Mouse (Mus musculus) myocyte (in vitro differentiated cells): Measurements from ENCODE around the gene Mfsd4a.

Source experiments
- CEBPB ChIP-seq: IDR thresholded peaks from 2 replicates; pipeline ENCODE4 v1.6.1; 2011; ENCODE audit warnings: mild to moderate bottlenecking, moderate library complexity; ENCODE audit not compliant: poor library complexity, insufficient read depth, severe bottlenecking
- E2F4 ChIP-seq: IDR thresholded peaks from one replicate; pipeline ENCODE4 v1.6.1; 2011; ENCODE audit warnings: mild to moderate bottlenecking, control low read depth, moderate library complexity; ENCODE audit not compliant: insufficient read depth
- MAX ChIP-seq: IDR thresholded peaks from one replicate; pipeline ENCODE4 v1.6.1; 2011; ENCODE audit warnings: low read depth, mild to moderate bottlenecking, control low read depth
- MYOD1 ChIP-seq, 3 experiments: IDR thresholded peaks; one replicate each; pipeline ENCODE4 v1.6.1; 2011; ENCODE audit warnings: control low read depth in 2 of 3, low read depth in 2 of 3, mild to moderate bottlenecking in 2 of 3, moderate library complexity in 1 of 3; ENCODE audit not compliant: insufficient read length in 2 of 3, control insufficient read depth in 1 of 3
- MYOG ChIP-seq, 3 experiments: IDR thresholded peaks; one replicate each; pipeline ENCODE4 v1.6.1; 2011; ENCODE audit warnings: control low read depth in 2 of 3, low read depth in 2 of 3, mild to moderate bottlenecking in 2 of 3; ENCODE audit not compliant: insufficient read length in 2 of 3, control insufficient read depth in 1 of 3, insufficient read depth in 1 of 3
- POLR2A ChIP-seq: IDR thresholded peaks from one replicate; pipeline ENCODE4 v1.6.1; 2011; ENCODE audit warnings: low read depth, mild to moderate bottlenecking, control low read depth, moderate library complexity; ENCODE audit not compliant: insufficient read length
- POLR2AphosphoS2 ChIP-seq: IDR thresholded peaks from one replicate; pipeline ENCODE4 v1.6.1; 2011; ENCODE audit warnings: low read depth, control low read depth; ENCODE audit not compliant: insufficient read length
- REST ChIP-seq: IDR thresholded peaks from one replicate; pipeline ENCODE4 v1.6.1; 2011; ENCODE audit warnings: mild to moderate bottlenecking, control low read depth, moderate library complexity; ENCODE audit not compliant: insufficient read depth, insufficient read length
- SRF ChIP-seq: IDR thresholded peaks from one replicate; pipeline ENCODE4 v1.6.1; 2011; ENCODE audit warnings: low read depth; ENCODE audit not compliant: control insufficient read depth, insufficient read length
- TCF12 ChIP-seq: IDR thresholded peaks from one replicate; pipeline ENCODE4 v1.6.1; 2011; ENCODE audit warnings: mild to moderate bottlenecking, control low read depth; ENCODE audit not compliant: poor library complexity, insufficient read depth, severe bottlenecking
- TCF3 ChIP-seq: IDR thresholded peaks from one replicate; pipeline ENCODE4 v1.6.1; 2011; ENCODE audit warnings: low read depth, control low read depth; ENCODE audit not compliant: insufficient read length
- USF1 ChIP-seq: IDR thresholded peaks from one replicate; pipeline ENCODE4 v1.6.1; 2011; ENCODE audit warnings: low read depth, mild to moderate bottlenecking, control low read depth, moderate library complexity

GRCm38 (mm10) chr1:132011785-132012184 lies 56.1 kb downstream of the Mfsd4a start:
- no peak for TF ChIP-seq POLR2A
- TF ChIP-seq TCF3 = no peak
- no peak for TF ChIP-seq REST
- TF ChIP-seq SRF = no peak
- no peak for TF ChIP-seq MYOG (IDR thresholded peaks at IDR 0.05; ENCODE audit: control insufficient read depth in 1 of 3, insufficient read depth in 1 of 3, insufficient read length in 2 of 3, low read depth in 2 of 3)
- TF ChIP-seq CEBPB = no peak
- no peak for TF ChIP-seq MAX
- TF ChIP-seq USF1 = no peak
- TF ChIP-seq POLR2AphosphoS2 = no peak
- no peak for TF ChIP-seq E2F4
- TF ChIP-seq MYOD1 (IDR thresholded peaks at IDR 0.05; ENCODE audit: control insufficient read depth in 1 of 3, insufficient read length in 2 of 3, low read depth in 2 of 3) = no peak
- no peak for TF ChIP-seq TCF12
